Mouse (Mus musculus): Measurements from ENCODE around the gene Olfr1233. TPM values are rescaled to one million over a fixed set of nuclear protein-coding genes. Genes with fewer than 3 reads are reported as not detected.

Olfr1233 gene
- total RNA-seq (2017): 0.12 TPM in 1 of 2 replicates, not detected in the other

DNA sequence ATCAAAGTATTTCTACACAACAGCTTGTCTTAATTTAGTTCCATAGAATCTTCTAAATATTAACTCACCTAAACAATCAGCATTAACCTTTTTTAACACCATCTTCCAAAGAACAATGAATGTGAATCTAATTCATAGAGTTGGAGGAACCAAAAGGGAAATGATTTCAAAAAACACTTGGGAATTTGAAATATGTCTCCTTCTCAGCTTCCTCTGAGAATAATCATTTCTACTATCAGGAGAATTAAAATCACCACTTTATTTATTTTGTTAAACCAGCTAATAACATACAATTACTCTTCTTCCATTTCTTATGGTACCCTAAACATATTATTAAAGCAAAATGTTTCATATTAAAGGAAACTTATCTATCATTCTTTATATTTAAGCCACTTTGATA, at the start of gene Olfr1233:
TSS of gene Olfr1233 (minus strand) at position 101 of the 400 bp plus-strand sequence.
- no peak for ATAC-seq (ENCODE audit: extremely low read depth, insufficient number of reproducible peaks, low FRiP score, poor library complexity, severe bottlenecking)

DNA sequence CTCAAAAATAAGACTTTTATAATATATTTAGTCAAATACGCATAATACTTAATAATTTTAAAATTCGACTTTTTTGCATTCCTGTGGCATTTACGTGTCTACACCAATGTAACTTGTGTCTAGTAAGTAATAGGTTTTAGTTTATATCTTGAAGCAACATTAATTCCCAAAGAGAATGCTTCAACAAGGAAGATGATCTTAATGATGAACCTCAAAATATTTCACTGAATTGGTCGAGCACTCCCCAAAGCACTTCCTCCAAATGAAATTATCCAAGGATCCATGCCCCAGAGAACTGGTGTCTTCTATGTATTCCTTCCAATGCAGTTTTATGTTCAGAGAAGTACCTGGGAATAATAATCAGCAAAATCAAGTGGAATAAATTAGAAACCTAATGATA, 22.6 kb upstream of the Olfr1233 start, which contains the start of gene Olfr1234:
TSS of gene Olfr1234 (minus strand) at position 101 of the 400 bp plus-strand sequence.
- no peak for ATAC-seq (ENCODE audit: extremely low read depth, insufficient number of reproducible peaks, low FRiP score, poor library complexity, severe bottlenecking)

DNA sequence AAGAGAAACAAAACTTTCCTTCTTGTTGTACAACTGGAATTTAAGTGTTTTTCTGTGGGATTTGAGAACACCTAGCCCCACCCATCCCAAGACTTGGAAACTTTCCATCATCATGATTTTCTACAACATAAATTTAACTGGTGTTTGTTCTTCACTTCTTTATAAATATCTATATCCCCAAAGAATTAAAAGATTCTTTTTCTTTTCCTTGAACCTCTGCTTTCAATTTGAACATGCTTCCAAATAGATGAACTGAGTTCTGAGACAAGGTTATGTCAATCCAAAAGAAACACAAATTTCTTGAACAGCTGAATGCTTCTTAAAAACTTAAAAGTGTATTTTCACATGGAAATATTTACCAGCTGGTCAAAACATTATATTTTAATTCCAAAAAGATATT, 12.6 kb downstream of the Olfr1233 start, which contains the start of gene Olfr1232:
TSS of gene Olfr1232 (minus strand) at position 101 of the 400 bp plus-strand sequence.
- ATAC-seq (ENCODE audit: extremely low read depth, insufficient number of reproducible peaks, low FRiP score, poor library complexity, severe bottlenecking): no peak

DNA sequence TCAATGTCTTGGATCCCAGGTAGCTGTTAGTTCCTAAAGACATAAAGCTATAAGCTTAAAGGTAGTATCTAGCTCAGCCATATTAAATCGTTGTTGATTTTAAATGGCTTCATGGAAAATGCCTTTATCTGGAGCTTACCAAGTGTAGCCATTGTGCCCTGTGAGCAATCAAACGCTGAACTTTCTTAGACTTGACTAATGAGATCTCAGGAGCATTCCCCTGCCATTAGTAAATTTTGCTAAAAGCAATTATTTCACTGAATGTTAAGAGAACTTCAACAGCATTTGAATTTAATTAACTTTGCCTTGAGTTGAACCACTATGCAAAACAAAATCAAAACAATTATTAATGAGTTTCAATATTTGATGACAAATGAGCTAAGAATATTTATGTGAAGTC, 35.2 kb downstream of the Olfr1233 start, which contains the start of gene Olfr1231:
TSS of gene Olfr1231 (minus strand) at position 101 of the 400 bp plus-strand sequence.
- ATAC-seq (ENCODE audit: extremely low read depth, insufficient number of reproducible peaks, low FRiP score, poor library complexity, severe bottlenecking): no peak

DNA sequence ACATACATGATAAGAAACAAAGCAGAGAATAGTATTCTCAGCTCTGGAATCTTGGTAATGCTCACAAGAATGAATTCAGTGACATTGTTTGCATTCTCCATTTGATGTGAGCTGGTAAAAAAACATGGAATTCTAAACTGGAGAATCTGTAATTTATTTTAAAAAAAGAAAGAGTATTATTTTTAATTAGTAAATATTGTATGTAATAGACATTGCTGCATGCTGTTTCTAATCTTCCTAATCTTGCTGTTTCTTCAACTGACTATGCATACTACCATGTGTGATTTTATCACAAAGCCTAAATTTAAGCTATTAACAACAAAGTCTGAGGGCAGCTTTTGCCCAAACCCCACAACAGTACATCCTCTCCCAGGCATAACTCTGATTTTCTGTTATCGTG, 45.0 kb downstream of the Olfr1233 start, which contains the start of gene Olfr1230:
TSS of gene Olfr1230 (minus strand) at position 101 of the 400 bp plus-strand sequence.
- no peak for ATAC-seq (ENCODE audit: extremely low read depth, insufficient number of reproducible peaks, low FRiP score, poor library complexity, severe bottlenecking)

DNA sequence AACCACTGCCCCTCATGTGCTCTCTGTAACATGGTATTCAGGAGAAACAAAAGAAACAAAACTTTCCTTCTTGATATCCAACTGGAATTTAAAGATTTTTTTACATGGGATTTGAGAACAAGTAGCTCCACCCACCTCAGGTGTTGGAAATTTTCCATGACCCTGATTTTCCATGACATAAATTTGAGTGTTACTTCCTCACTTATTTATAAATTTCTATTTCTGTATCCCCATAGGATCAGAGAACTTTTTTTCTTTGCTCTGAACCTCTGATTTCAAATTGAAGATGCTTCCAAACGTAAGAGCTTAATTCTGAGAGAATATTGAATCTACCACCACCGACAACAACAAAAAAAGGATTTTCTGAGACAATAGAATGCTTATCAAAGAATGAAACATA, 54.3 kb downstream of the Olfr1233 start, which contains the start of gene Olfr1229:
TSS of gene Olfr1229 (minus strand) at position 101 of the 400 bp plus-strand sequence.
- no peak for ATAC-seq (ENCODE audit: extremely low read depth, insufficient number of reproducible peaks, low FRiP score, poor library complexity, severe bottlenecking)

Other genes with a start within 250 kb of the Olfr1233 start
- gene Olfr1220, start 235.6 kb downstream of the Olfr1233 start, total RNA-seq (2017): not detected in 2 replicates
- not detected in 2 replicates for gene Olfr1221, start 225.1 kb downstream of the Olfr1233 start, total RNA-seq (2017)
- gene Olfr1222, start 209.3 kb downstream of the Olfr1233 start, total RNA-seq (2017): 1.5 TPM in 1 of 2 replicates, not detected in the other
- not detected in 2 replicates for gene Olfr1223, start 190.8 kb downstream of the Olfr1233 start, total RNA-seq (2017)
- gene Olfr1224-ps1, start 178.3 kb downstream of the Olfr1233 start, total RNA-seq (2017): not detected in 2 replicates
- not detected in 2 replicates for gene Olfr1225, start 167.7 kb downstream of the Olfr1233 start, total RNA-seq (2017)
- gene Olfr1226, start 142.3 kb downstream of the Olfr1233 start, total RNA-seq (2017): not detected in 2 replicates
- gene Olfr1228, start 88.3 kb downstream of the Olfr1233 start, total RNA-seq (2017): not detected in 2 replicates
- 0.12 TPM in 1 of 2 replicates, not detected in the other for gene Olfr1229, start 54.4 kb downstream of the Olfr1233 start, total RNA-seq (2017)
- gene Olfr1230, start 45.1 kb downstream of the Olfr1233 start, total RNA-seq (2017): not detected in 2 replicates
- not detected in 2 replicates for gene Olfr1231, start 35.3 kb downstream of the Olfr1233 start, total RNA-seq (2017)
- gene Olfr1232, start 12.7 kb downstream of the Olfr1233 start, total RNA-seq (2017): 1.0 TPM in 1 of 2 replicates, not detected in the other
- 0.23 TPM in 1 of 2 replicates, not detected in the other for gene Olfr1234, start 22.5 kb upstream of the Olfr1233 start, total RNA-seq (2017)
- not detected in 2 replicates for gene Olfr1238, start 67.3 kb upstream of the Olfr1233 start, total RNA-seq (2017)
- gene Olfr1239, start 78.0 kb upstream of the Olfr1233 start, total RNA-seq (2017): not detected in 2 replicates
- gene Olfr1240, start 100.6 kb upstream of the Olfr1233 start, total RNA-seq (2017): not detected in 2 replicates
- gene Olfr1241, start 144.7 kb upstream of the Olfr1233 start, total RNA-seq (2017): not detected in 2 replicates
- gene Olfr1242, start 155.9 kb upstream of the Olfr1233 start, total RNA-seq (2017): not detected in 2 replicates
- gene Olfr1243, start 189.1 kb upstream of the Olfr1233 start, total RNA-seq (2017): not detected in 2 replicates
- gene Olfr1245, start 236.0 kb upstream of the Olfr1233 start, total RNA-seq (2017): not detected in 2 replicates